ENCODE assay signal across 8 mouse cellular contexts in the genomic region with DNA sequence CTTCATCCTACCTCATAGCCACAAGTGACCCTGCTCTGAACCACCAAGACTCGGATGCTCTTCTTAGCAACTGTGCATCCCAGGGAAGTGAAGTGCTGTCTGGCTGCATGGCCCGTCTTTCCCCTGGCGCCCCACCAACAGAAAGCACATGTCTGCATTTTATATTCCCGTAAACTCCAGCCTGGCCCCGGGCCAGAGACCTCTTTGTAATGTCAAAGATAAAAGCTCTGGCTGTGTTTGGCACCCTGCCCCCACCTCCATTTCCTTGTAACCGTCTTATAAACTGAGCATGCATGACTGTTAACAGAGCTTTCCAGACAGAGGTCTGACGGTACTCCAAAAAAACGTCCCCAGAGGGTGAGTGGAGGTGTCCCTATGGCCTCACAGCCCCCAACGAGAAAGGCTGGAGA.
DNase-seq lines count a peak whose midpoint lies in the region; ATAC-seq lines count a peak whose summit lies in the region.

No protein-coding gene starts in this region.

- peak overlapping the region; percentile 24; the same call in 1 of the 2 replicates for H3K4me2 ChIP-seq in forebrain, embryonic 13.5 days
- no peak overlapping the region for H3K4me2 ChIP-seq in hindbrain, embryonic 13.5 days
- H3K4me2 ChIP-seq in limb, embryonic 15.5 days = no peak overlapping the region
- no peak overlapping the region for H3K4me2 ChIP-seq in midbrain, embryonic 14.5 days (ENCODE audit: low read length)

- H3K27me3 ChIP-seq in forebrain, embryonic 13.5 days = no peaks in the 10 kb centered on the region
- no peaks in the 10 kb centered on the region for H3K27me3 ChIP-seq in hindbrain, embryonic 13.5 days
- H3K27me3 ChIP-seq in limb, embryonic 15.5 days = no peaks in the 10 kb centered on the region
- no peaks in the 10 kb centered on the region for H3K27me3 ChIP-seq in midbrain, embryonic 14.5 days (ENCODE audit: control insufficient read depth, insufficient read depth, low read length)

- no peak overlapping the region for H3K9ac ChIP-seq in forebrain, embryonic 13.5 days
- no peak overlapping the region for H3K9ac ChIP-seq in hindbrain, embryonic 13.5 days
- no peak overlapping the region for H3K9ac ChIP-seq in limb, embryonic 15.5 days
- no peak overlapping the region for H3K9ac ChIP-seq in midbrain, embryonic 14.5 days (replicated peaks; ENCODE audit: low read length)

- no peak overlapping the region for H3K4me3 ChIP-seq in forebrain, embryonic 13.5 days
- no peak overlapping the region for H3K4me3 ChIP-seq in hindbrain, embryonic 13.5 days
- no peak overlapping the region for H3K4me3 ChIP-seq in limb, embryonic 15.5 days
- no peak overlapping the region for H3K4me3 ChIP-seq in midbrain, embryonic 14.5 days (replicated peaks; ENCODE audit: low read depth, low read length)

- no peaks in the 10 kb centered on the region for H3K36me3 ChIP-seq in forebrain, embryonic 13.5 days (ENCODE audit: poor library complexity, severe bottlenecking)
- H3K36me3 ChIP-seq in hindbrain, embryonic 13.5 days = no peaks in the 10 kb centered on the region
- no peaks in the 10 kb centered on the region for H3K36me3 ChIP-seq in limb, embryonic 15.5 days
- H3K36me3 ChIP-seq in midbrain, embryonic 14.5 days (ENCODE audit: control insufficient read depth, insufficient read depth, low read length) = no peaks in the 10 kb centered on the region

- peaks cover 34% of the 10 kb centered on the region for H3K4me1 ChIP-seq in forebrain, embryonic 13.5 days
- H3K4me1 ChIP-seq in hindbrain, embryonic 13.5 days (replicated peaks) = peaks cover 40% of the 10 kb centered on the region
- H3K4me1 ChIP-seq in limb, embryonic 15.5 days = peaks cover 46% of the 10 kb centered on the region
- H3K4me1 ChIP-seq in midbrain, embryonic 14.5 days (ENCODE audit: control insufficient read depth, insufficient read depth, low read length) = peaks cover 28% of the 10 kb centered on the region

- peak; percentile 76 for ATAC-seq in forebrain, embryonic 13.5 days
- peak; percentile 46 for ATAC-seq in hindbrain, embryonic 13.5 days (ENCODE audit: low FRiP score)
- ATAC-seq in limb, embryonic 15.5 days (ENCODE audit: insufficient number of reproducible peaks, low FRiP score, low TSS enrichment, low read depth) = no peak
- peak; percentile 58; the same call in 1 of the 2 replicates for ATAC-seq in midbrain, embryonic 14.5 days (ENCODE audit: low FRiP score, low TSS enrichment)
- no peak for ATAC-seq in CD4-positive, CD25-positive, alpha-beta regulatory T cell, adult 4 months

- peak; percentile 49 to 63 for DNase-seq in adrenal gland, adult 18-20 months (ENCODE audit: low spot score in 2 of 2)
- peak; percentile 18 for DNase-seq in c-Kit-positive CD71-positive TER-119-positive erythroid progenitor cells, embryonic 14.5 days (ENCODE audit: low spot score)
- peak; percentile 85 for DNase-seq in midbrain, embryonic 14.5 days
- DNase-seq in urinary bladder, postnatal 36 days (ENCODE audit: low spot score in 2 of 2) = peak; percentile 30 to 65

- no peaks in the 10 kb centered on the region for H3K9me3 ChIP-seq in forebrain, embryonic 13.5 days (replicated peaks)
- no peaks in the 10 kb centered on the region for H3K9me3 ChIP-seq in hindbrain, embryonic 13.5 days
- no peaks in the 10 kb centered on the region for H3K9me3 ChIP-seq in limb, embryonic 15.5 days
- no peaks in the 10 kb centered on the region for H3K9me3 ChIP-seq in midbrain, embryonic 14.5 days (ENCODE audit: control insufficient read depth, low read length)

- H3K27ac ChIP-seq in forebrain, embryonic 13.5 days = peak overlapping the region; percentile 38; the same call in 1 of the 2 replicates
- 0 out of 2 replicates have a peak overlapping the region, but pooled peaks have one; percentile 8 for H3K27ac ChIP-seq in hindbrain, embryonic 13.5 days
- H3K27ac ChIP-seq in limb, embryonic 15.5 days = peak overlapping the region; percentile 79
- no peak overlapping the region for H3K27ac ChIP-seq in midbrain, embryonic 14.5 days (replicated peaks; ENCODE audit: low read depth, low read length)

- WGBS in forebrain, embryonic 13.5 days = 13% methylated on average over 9 of the region's 9 CpGs
- WGBS in hindbrain, embryonic 13.5 days = 16% methylated on average over 9 of the region's 9 CpGs
- 3% methylated on average over 9 of the region's 9 CpGs for WGBS in limb, embryonic 15.5 days
- 22% methylated on average over 9 of the region's 9 CpGs for WGBS in midbrain, embryonic 14.5 days

Comparison
In these comparisons a context has a peak if more than half of its experiments do, and no peak if none do; other contexts are left out.
1. DNase-seq: peak in every context shown above with its lines; median percentile 85 in midbrain, embryonic 14.5 days; 56 in adrenal gland, adult 18-20 months; 48 in urinary bladder, postnatal 36 days; 18 in c-Kit-positive CD71-positive TER-119-positive erythroid progenitor cells, embryonic 14.5 days.
2. ATAC-seq: peak in forebrain, embryonic 13.5 days (single experiment), hindbrain, embryonic 13.5 days (single experiment) and midbrain, embryonic 14.5 days (single experiment); none in limb, embryonic 15.5 days (single experiment) and CD4-positive, CD25-positive, alpha-beta regulatory T cell, adult 4 months (single experiment).